Mouse (Mus musculus): Measurements from ENCODE around the gene Cldn22. TPM values are rescaled to one million over a fixed set of nuclear protein-coding genes. Genes with fewer than 3 reads are reported as not detected.
A peak's percentile ranks its signal among the peaks of the same experiment; 100 is the strongest.

Gene Cldn22
- total RNA-seq, 2 experiments from 2014 or later = 3.8 to 4.2 TPM

GRCm38 (mm10) chr8:47826911-47827310 is 2.6 kb downstream of the Cldn22 start:
- no peak for DNase-seq (ENCODE audit: extremely low spot score in 1 of 2, low spot score in 1 of 2)

- DNase-seq (ENCODE audit: extremely low spot score in 1 of 2, low spot score in 1 of 2) = no peak
These were observed 8.3 kb downstream of the Cldn22 start for GRCm38 (mm10) chr8:47832616-47833015.

DNA sequence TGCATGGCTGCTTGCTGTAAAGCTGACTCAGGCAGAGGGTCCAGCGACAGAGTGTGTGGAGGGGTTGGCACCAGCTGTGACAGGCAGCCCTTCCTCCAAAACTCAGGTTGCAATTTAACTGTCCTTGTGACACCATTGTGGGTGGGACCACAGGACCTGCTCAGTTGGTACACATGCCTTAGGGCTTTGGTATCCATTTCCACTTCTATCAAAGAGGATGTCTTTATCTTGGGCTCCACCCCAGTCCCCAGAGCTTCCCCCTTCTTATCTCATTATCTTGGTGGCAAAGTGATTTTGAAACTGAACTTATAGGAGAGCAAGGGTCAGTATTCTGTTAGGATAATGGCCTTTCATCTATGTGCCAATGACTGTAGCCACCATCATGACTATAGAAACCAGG is 9.7 kb downstream of the Cldn22 start:
- DNase-seq (ENCODE audit: extremely low spot score in 1 of 2, low spot score in 1 of 2) = no peak

DNA sequence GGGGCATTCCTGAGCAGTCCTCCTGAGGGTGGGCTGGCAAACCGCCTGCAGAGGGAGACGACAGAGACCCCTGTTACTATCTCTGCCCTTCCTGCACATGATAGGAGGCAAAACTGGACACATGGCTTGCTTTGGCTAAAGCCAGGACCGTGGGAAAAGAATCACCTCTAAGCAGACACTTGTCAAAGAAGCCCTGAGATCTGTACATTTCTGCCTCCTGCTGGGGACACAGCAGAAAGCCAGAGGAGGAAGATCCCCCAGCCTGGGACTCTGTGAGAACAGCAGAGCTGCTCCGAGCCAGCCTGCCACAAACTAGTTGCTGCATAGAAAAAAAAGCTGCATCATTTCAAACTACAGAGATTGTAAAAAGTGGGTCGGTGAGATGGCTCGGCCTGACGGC is 18.8 kb downstream of the Cldn22 start:
- DNase-seq (ENCODE audit: extremely low spot score in 1 of 2, low spot score in 1 of 2) = no peak

DNA sequence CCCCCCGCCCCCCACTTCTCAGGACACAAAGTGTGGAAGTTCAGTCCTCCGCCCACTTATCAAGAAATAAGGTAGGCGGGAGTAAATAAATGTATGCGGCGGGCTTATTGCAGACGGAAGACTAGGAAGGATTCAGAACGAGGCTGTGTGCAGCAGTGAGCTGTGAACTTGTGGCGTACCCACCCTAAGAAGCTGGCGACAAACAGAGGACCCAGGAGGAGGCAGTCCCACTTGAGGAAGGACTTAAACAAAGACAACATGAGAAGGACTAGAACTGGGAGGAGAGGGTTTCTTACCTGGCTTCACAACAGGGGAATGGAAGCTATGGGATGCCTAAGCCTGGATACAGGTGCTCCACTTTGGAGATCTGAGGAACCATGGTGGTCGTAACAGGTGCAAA is 19.4 kb downstream of the Cldn22 start:
- no peak for DNase-seq (ENCODE audit: extremely low spot score in 1 of 2, low spot score in 1 of 2)

DNA sequence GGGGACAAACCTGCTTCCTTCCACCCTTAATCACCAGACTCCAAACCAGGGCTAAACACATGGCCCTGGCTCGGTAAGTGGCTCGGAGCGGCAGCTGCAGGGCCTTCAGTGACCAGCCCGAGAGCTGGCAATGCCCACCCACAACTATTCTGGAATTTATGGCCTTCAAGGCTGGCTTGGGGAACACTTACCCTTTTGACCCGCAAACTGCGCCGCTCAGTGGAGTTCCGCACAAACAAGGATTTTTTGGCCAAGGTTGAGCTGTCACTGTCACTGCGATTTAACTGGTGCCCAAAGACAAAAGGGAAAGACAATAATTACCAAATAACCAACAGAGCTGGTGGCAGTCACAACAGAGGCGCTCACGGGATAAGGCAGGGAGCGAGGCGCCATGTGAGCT is 21.7 kb downstream of the Cldn22 start:
- no peak for DNase-seq (ENCODE audit: extremely low spot score in 1 of 2, low spot score in 1 of 2)

GRCm38 (mm10) chr8:47847161-47847560 is 22.9 kb downstream of the Cldn22 start:
- DNase-seq (ENCODE audit: extremely low spot score in 1 of 2, low spot score in 1 of 2) = no peak

DNA sequence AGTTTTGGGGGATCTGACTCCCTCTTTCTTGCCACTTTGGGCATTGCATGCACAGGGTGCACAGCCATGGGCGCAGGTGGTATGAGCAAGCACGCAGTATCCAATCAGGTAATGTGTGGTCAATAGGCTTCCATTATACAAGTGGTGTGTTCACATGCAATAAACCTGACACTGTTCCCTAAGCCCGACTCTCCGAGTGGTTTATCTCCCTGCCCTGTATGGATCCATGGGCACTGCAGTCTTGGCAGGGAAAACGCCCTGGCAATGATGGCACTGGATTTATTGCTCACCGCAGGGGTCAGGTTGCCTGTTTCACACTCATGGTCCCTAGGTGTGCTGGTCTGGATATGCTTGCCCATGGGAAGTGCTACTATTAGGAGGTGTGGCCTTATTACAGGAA is 23.6 kb downstream of the Cldn22 start:
- DNase-seq (ENCODE audit: extremely low spot score in 1 of 2, low spot score in 1 of 2) = no peak

DNA sequence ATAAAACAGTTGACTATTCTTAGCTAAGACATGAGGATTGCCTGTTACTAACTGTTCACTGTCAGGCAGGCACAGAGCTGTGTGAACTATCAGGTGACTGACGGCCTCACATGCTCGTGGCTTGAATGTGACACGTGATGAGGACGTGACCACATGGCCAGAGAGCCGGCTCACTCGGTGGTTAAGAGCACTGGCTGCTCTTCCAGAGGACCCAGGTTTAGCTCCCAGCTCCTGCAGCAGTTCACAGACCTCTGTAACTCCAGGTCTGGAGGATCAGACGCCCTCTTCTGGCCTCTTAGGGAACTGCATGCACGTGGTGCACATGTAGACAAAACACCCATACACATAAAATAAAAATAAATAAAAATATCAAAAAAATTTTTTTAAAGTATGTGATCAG is 25.6 kb downstream of the Cldn22 start:
- no peak for DNase-seq (ENCODE audit: extremely low spot score in 1 of 2, low spot score in 1 of 2)

DNA sequence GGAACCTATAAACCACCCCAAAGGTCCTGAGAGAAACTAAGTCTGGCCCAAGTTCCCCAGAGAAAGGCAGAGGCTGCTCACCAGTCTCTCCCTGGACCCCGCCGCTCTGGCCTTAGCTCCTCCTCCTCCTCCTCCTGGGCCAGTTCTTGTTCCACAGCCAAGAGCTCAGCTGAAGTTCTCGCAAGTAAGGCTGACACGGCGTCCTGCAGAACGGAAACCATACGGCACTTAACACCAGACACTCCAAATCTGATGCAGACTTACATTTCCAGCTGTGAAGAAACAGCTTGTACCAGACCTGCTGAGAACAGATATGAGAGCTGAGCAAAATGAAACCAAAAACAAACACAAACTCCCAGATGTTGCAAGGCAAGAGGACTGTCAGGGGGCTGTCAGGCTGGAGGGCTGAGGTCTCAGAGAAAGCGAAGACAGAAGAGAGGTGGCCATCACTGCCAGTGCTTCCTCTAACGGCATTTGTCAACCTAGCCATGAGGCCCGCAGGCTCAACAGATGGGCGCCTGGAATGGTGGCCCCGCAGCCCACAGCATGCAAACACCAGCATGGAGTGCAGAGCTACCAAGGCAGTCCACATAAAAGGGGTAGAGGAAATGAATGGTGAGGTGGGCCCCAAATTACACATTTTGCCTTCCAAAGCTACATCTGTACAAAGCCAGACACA is 27.7 kb downstream of the Cldn22 start:
- no peak for DNase-seq (ENCODE audit: extremely low spot score in 1 of 2, low spot score in 1 of 2)

DNA sequence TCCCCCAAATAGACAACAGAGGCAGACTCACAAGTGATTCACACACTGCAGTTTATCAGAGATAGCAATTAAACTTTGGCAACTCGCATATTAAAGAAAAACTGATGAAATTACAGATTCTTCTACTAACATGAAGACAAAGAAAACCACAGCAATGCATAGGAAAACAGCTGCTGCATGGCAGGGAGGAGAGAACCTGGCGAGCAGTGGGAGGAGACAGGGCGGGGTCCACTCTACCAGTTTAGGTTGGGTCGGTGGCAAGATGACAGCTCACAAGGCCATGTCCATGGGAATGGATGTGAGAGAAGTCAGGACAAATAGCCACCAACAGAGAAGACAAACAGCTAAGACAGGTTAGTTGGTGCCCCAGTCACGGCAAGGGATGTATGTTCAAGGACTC is 28.5 kb downstream of the Cldn22 start:
- DNase-seq (ENCODE audit: extremely low spot score in 1 of 2, low spot score in 1 of 2) = no peak

GRCm38 (mm10) chr8:47853356-47853755 is 29.1 kb downstream of the Cldn22 start:
- DNase-seq (ENCODE audit: extremely low spot score in 1 of 2, low spot score in 1 of 2) = no peak

GRCm38 (mm10) chr8:47859259-47859658 is 35.0 kb downstream of the Cldn22 start:
- no peak for DNase-seq (ENCODE audit: extremely low spot score in 1 of 2, low spot score in 1 of 2)

DNA sequence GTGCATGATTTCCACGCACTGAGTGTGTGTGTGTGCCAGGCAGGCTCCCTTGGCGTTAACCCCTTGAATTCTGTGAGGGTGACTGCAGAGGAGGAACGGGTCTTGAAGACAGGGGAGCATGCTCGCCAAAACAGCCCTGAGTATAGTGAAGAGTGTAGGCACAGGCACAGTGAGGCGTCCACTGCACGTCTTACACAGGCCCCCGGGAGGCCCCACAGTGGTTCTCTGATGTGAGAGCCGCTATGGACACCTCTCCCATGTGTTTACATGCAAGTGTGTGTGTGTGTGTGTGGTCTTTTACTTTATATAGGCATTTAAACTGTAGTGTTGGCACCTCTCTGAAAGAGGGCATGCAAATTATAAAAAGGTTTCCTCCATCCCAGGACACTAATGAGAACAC is 42.3 kb downstream of the Cldn22 start:
- DNase-seq (ENCODE audit: extremely low spot score in 1 of 2, low spot score in 1 of 2) = no peak

DNA sequence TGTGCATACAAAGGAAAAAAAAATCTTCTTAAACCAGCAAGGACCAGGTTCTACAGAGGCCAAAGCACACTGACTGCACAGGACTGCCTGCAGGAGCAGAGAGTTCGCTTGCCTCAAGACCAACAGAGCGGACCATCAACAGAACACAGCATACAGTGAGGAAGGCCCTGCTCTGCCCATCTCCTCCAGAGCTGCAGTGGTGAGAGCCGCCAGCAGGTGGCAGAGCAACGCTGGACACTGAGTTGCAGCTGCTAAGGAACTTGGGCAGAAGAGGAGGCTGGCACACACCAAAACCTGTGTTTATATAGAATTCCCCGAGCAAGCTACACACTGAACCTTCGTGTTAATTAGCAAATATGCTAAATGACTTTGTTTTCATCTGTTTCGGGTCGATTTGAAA is 42.8 kb downstream of the Cldn22 start:
- DNase-seq (ENCODE audit: extremely low spot score in 1 of 2, low spot score in 1 of 2) = peak; percentile 83 to 97

GRCm38 (mm10) chr8:47872361-47873107 is 48.3 kb downstream of the Cldn22 start:
- DNase-seq (ENCODE audit: extremely low spot score in 1 of 2, low spot score in 1 of 2) = no peak

- no peak for DNase-seq (ENCODE audit: extremely low spot score in 1 of 2, low spot score in 1 of 2)
These were observed 50.4 kb downstream of the Cldn22 start for GRCm38 (mm10) chr8:47874497-47875178.

Other genes with a start within 250 kb of the Cldn22 start
- gene Ing2, start 148.9 kb upstream of the Cldn22 start, total RNA-seq (2021) = 10 to 100 TPM; 33.7 to 37.4 TPM
- gene Cdkn2aip, start 110.5 kb upstream of the Cldn22 start, total RNA-seq (2021) = 10 to 100 TPM; 15.1 to 16.5 TPM
- not detected for gene Cldn24, start 2.3 kb upstream of the Cldn22 start, total RNA-seq (2021)
- gene Wwc2, start 166.4 kb downstream of the Cldn22 start, total RNA-seq (2021) = 10 to 100 TPM; 28.0 to 29.0 TPM